Mouse (Mus musculus) adrenal gland (tissue): ENCODE measurements around the gene Uspl1.

Experiments
- intact Hi-C: fragments of 180-260 bp; cut with DNase I; formaldehyde crosslinking; loops from one replicate; pipeline ENCODE4 v1.15.1; 2025

The Uspl1 gene

GRCm38 (mm10) chr5:149166011-149166410 is 18.1 kb upstream of the Uspl1 start:
- intact Hi-C loops, result no loop called here

DNA sequence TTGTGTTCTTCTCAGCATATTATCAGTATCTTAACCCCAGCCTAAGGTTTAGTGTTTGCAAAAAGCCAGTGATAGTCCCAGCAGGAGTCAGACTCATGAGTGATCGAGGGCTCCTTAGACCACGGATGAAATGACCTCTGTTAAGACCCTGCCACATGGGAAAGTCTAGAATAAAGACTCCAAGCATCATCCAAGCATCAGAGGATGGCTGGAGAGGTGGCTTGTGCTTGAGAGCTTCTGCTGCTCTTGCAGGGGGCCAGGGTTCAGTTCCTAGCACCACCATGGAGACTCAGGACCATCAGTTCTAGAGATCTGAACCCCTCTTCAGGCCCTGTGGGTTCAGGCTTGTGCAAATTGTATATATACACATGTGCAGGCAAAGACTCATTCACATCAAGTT is 16.1 kb upstream of the Uspl1 start:
- intact Hi-C loops, result no loop called here

DNA sequence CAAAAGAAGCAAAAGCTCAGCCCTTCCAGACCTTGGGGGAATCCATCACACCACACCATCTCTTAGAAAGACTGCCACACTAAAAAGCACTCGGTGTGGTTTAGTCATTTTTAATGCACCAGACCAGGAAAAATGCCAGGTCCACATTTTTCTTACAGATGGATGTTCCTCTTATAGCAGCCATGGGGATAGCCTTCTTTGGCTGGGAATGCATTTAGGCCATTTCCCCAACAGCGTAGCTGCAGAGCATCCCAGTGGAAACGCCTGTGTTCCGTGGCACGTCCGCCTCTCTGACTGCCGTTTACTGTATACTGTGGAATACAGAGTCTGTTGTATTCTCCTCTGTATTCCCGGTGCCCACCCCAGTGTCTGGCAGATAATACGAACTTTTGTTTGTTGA is 15.3 kb upstream of the Uspl1 start:
- intact Hi-C loops, result no loop called here

DNA sequence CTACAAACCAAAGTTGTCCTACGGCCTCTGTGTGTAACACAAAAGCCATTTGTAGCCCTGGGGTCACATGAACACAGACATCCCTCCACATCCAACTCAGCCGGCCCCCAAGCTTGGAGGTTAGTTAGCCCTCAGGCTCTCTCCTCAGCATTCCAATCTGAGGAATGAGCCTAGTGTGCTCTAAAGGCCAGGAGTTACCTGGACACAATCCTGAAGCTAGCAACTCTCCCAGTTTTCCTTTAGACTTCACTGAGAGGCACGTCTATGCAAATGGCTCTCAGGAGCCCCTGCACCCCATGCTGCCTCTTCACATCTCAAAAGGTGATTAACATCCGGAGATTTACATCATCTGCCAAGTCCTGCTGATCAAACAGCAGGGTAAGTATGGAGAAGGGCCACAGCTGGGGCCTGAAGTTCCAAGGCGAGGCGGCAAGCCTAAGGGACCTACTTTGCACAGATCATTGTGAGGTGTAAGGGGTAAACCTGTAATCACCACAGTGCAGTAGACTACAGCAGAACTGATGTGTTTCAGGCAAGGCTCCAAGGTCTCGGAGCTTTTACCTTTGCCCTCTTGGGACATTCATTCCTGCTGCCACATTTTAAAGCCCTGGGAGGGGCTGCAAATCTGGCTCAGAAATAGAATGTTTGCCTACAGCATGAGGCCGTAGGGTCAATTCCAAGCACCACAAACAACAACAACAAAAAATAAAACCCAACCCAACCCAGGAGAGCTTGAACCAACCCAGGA is 13.1 kb upstream of the Uspl1 start:
- intact Hi-C loops, result loop anchor here (10.0 kb wide), 1 partner anchor 66 kb away; no protein-coding TSS in a partner anchor

DNA sequence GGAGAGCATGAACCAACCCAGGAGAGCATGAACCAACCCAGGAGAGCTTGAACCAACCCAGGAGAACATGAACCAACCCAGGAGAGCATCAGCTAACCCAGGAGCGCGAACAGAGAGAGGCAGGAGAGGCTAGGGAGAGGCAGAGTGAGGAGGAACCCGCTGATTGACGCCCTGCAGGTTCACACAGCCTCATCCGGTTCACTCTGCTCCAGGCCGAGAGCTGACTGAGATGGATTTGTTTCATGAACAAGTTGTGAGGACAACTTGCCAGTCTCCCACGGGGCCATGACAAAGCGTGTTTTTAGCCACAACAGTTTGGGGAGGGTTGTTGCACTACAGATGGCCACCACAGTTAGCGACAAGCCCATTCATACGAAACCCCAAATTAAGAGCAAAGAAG is 11.9 kb upstream of the Uspl1 start:
- intact Hi-C loops, result loop anchor here (10.0 kb wide), 1 partner anchor 67 kb away; no protein-coding TSS in a partner anchor

GRCm38 (mm10) chr5:149174527-149174926 is 9.6 kb upstream of the Uspl1 start:
- intact Hi-C loops, result loop anchor here (10.0 kb wide), 1 partner anchor 70 kb away; no protein-coding TSS in a partner anchor

DNA sequence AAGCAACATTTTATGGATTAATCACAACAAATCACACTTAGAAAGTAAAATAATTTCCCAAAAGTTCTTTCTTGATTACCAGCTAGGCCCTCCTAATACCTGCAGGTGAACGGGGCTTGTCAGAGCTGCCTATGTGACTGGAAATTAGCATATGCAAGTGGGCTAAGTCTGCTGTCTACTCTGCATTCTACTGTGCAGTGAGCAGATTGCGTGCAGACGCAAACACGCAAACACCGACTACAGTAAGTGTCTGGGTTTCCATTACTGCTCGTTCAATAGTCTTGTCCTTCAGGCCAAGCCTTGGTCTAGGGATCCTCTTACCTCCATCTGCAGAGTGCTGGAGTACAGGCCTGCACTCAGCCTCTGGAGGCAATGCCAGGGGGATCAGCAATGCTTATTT is 8.4 kb upstream of the Uspl1 start:
- intact Hi-C loops, result loop anchor here (10.0 kb wide), 1 partner anchor 71 kb away; no protein-coding TSS in a partner anchor

GRCm38 (mm10) chr5:149178095-149178494 is 6.1 kb upstream of the Uspl1 start:
- intact Hi-C loops, result loop anchor here (10.0 kb wide), 1 partner anchor 73 kb away; no protein-coding TSS in a partner anchor

- intact Hi-C loops, result loop anchor here (10.0 kb wide), 1 partner anchor 75 kb away; no protein-coding TSS in a partner anchor
Measured at GRCm38 (mm10) chr5:149179826-149180225, 4.3 kb upstream of the Uspl1 start.

DNA sequence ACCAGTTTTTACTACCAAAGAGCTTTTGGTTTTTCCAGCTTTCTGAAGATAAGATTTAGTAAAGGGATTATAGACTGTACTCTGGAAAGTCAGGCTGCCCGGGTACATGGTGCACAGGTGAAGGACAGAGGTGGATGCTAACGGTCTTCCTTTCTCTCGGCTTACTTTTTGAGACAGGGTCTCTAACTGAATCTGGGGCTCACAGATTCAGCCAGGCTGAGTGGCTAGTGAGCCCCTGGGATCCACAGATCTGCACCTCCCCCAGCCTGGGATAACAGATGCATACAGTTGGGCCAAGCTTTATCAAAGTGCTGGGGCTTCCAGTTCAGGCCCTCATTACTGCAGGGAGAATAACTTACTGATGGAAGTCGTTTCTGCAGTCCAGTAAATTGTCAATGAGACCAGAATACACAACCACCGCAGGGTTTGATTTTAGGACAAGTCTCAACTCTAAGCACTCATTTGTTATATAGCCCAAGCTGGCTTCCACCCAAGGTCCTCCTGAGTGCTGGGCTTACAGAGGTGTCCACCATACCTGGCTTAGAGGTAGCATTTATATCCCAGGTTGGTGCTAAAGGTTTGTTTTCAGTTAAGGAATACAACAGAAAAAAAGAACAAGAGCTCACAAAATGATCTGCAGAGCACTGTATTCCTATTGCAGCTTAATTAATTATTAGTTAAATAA is 1.8 kb upstream of the Uspl1 start:
- intact Hi-C loops, result no loop called here

GRCm38 (mm10) chr5:149183122-149183521 is 1.0 kb upstream of the Uspl1 start:
- intact Hi-C loops, result no loop called here

GRCm38 (mm10) chr5:149183721-149184103 is 438 bp upstream of the Uspl1 start:
- intact Hi-C loops, result loop anchor here (2.0 kb wide), 1 partner anchor 131 kb away; no protein-coding TSS in a partner anchor

- intact Hi-C loops, result loop anchor here (2.0 to 5.0 kb wide), 2 partner anchors 42 to 132 kb away; no protein-coding TSS in a partner anchor
Measured at GRCm38 (mm10) chr5:149184844-149185186, 665 bp downstream of the Uspl1 start.

GRCm38 (mm10) chr5:149185806-149186205 is 1.7 kb downstream of the Uspl1 start:
- intact Hi-C loops, result loop anchor here (2.0 to 5.0 kb wide), 2 partner anchors 41 to 133 kb away; no protein-coding TSS in a partner anchor

GRCm38 (mm10) chr5:149190160-149190559 is 6.0 kb downstream of the Uspl1 start:
- intact Hi-C loops, result no loop called here

DNA sequence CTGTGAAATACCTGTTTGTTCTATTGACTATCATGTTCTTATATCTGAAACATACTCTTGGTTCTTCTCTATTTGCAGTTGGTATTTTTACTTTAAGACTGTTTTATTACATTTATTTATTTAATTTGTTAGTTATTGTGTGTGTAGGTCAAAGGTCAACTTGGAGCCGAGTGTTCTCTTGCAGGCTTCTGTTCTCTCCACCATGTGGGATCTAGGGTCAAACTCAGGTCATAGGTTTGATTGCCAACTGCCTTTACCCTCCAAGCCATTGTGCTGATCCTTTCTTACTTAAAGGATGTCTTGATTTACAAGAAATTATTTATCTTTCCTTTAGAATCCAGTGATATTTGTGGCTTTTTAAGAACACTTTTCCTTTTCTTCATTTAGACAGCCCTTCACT is 12.5 kb downstream of the Uspl1 start:
- intact Hi-C loops, result no loop called here

DNA sequence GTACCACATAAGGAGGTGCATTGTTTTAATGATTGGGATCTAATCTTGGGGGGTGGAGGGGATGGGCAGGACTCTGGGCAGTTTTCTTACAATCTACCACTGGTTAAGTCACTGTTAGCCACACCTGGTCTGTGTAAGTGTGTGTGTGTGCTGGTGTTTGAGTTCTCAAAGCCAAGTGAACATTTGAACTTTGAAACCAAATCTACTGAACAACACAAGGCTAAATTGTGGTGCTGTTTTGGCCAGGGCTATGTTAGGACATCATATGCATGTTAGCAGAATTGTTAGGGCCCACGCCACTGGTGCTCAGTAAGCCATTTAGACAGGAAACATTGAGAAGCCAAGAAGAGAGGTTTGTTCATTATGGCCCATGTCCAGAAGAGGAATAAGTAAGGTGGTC is 14.6 kb downstream of the Uspl1 start:
- intact Hi-C loops, result no loop called here

DNA sequence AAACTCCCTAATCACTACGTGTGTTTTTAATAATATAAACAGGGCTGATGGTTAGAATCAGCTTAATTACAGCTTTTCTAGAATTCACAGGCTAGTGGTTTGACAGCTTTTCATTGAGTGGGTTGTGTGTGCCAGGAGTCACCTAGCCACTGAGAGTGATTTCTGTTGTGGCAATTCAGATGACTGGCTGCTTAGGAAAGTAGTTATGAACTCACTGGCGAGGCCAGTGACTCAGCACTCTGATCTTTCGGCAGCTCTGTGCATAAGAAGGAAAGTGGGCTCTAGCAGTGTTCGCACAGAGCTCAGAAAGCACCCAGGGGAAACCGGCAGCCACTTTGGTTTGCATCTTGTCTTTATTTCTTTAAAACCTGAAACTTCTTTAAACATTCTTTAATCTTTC is 18.8 kb downstream of the Uspl1 start:
- intact Hi-C loops, result no loop called here

DNA sequence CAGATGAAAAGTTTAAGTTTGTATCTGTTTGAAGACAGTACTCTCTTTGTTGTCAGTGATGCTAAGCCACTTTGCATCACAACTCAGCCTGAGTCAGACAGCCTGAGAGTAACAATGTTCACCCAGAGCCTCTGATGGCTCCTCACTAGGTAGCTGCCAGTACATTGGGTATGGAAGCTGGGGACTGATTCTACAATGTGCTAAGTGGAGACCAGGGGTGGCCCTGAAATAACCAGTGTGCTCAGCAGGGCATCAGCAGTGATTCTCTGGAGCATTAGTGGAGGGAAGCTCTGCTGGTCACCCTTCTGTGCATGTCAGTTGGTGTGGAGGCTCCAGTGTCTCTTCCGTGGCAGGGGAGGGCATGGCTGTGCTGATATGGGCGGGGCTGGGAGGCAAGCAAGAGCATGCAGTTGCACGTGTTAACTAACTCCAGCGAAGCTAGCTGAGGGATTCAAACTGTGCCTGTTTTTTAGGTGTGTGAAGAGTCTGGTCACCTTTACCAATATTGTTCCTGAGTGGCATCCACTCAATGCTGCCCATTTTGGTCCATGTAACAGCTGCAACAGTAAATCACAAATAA is 19.7 kb downstream of the Uspl1 start:
- intact Hi-C loops, result no loop called here

DNA sequence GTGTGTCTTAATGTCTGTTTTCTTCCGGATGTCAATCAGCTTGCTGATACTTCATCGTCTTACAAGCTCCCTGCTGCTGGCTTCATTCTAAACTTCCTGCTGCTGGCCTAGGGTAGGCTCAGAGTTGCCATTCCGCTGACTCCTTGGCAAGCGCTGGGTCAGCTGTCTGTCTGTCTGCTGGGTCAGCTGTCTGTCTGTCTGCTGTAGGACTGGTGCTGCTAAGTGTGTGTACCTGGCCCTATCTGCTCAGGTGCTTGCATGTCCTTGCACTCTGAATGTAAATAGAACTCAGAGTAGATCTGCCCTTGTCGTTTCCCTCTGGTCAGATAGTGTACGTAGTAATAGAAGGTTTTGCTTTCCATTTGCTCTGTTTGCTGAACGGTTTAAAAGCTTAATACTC is 20.7 kb downstream of the Uspl1 start:
- intact Hi-C loops, result no loop called here

- intact Hi-C loops, result no loop called here
Measured at GRCm38 (mm10) chr5:149205265-149205664, 21.1 kb downstream of the Uspl1 start.

GRCm38 (mm10) chr5:149206286-149206685 is 22.1 kb downstream of the Uspl1 start:
- intact Hi-C loops, result no loop called here
